Mouse (Mus musculus): ENCODE measurements around the gene Camkk2. TPM values are rescaled to one million over a fixed set of nuclear protein-coding genes. Genes with fewer than 3 reads are reported as not detected.

Camkk2 gene
- polyA plus RNA-seq, 1 experiment = 26.2 TPM

- H3K9ac ChIP-seq (ENCODE audit: low read depth, poor library complexity, severe bottlenecking) = no peak overlapping the region
- no peak for TF ChIP-seq EP300 (IDR thresholded peaks at IDR 0.05; ENCODE audit: insufficient read depth, low read depth, low read length)
- TF ChIP-seq POLR2A (IDR thresholded peaks at IDR 0.05; ENCODE audit: insufficient read depth, low read length) = no peak
- TF ChIP-seq CTCF (IDR thresholded peaks at IDR 0.05; ENCODE audit: low read depth, low read length) = no peak
- H3K36me3 ChIP-seq (ENCODE audit: control insufficient read depth, insufficient read depth, low read length, poor library complexity, severe bottlenecking) = no peaks in the 10 kb centered on the region
- H3K9me3 ChIP-seq (replicated peaks; ENCODE audit: control insufficient read depth, insufficient read depth, low read length, poor library complexity, severe bottlenecking) = no peaks in the 10 kb centered on the region
- H3K4me1 ChIP-seq (ENCODE audit: control insufficient read depth, insufficient read depth, low read length) = no peaks in the 10 kb centered on the region
- no peak overlapping the region for H3K27ac ChIP-seq (ENCODE audit: insufficient read depth, low read length)
- H3K27me3 ChIP-seq (ENCODE audit: control insufficient read depth, insufficient read depth, low read length, poor library complexity, severe bottlenecking) = no peaks in the 10 kb centered on the region
- no peak overlapping the region for H3K4me3 ChIP-seq (ENCODE audit: low read depth, low read length)
These were observed 74.6 kb downstream of the Camkk2 start for GRCm38 (mm10) chr5:122704571-122704970.

- no peaks in the 10 kb centered on the region for H3K4me1 ChIP-seq (ENCODE audit: control insufficient read depth, insufficient read depth, low read length)
- no peak overlapping the region for H3K9ac ChIP-seq (ENCODE audit: low read depth, poor library complexity, severe bottlenecking)
- H3K4me3 ChIP-seq (ENCODE audit: low read depth, low read length) = no peak overlapping the region
- no peak for TF ChIP-seq POLR2A (IDR thresholded peaks at IDR 0.05; ENCODE audit: insufficient read depth, low read length)
- TF ChIP-seq CTCF (IDR thresholded peaks at IDR 0.05; ENCODE audit: low read depth, low read length) = no peak
- TF ChIP-seq EP300 (IDR thresholded peaks at IDR 0.05; ENCODE audit: insufficient read depth, low read depth, low read length) = no peak
- H3K27ac ChIP-seq (ENCODE audit: insufficient read depth, low read length) = no peak overlapping the region
- no peaks in the 10 kb centered on the region for H3K27me3 ChIP-seq (ENCODE audit: control insufficient read depth, insufficient read depth, low read length, poor library complexity, severe bottlenecking)
- no peaks in the 10 kb centered on the region for H3K9me3 ChIP-seq (replicated peaks; ENCODE audit: control insufficient read depth, insufficient read depth, low read length, poor library complexity, severe bottlenecking)
- no peaks in the 10 kb centered on the region for H3K36me3 ChIP-seq (ENCODE audit: control insufficient read depth, insufficient read depth, low read length, poor library complexity, severe bottlenecking)
These were observed 75.6 kb downstream of the Camkk2 start for GRCm38 (mm10) chr5:122703574-122703973.

GRCm38 (mm10) chr5:122702156-122702555, 77.1 kb downstream of the Camkk2 start:
- no peak for TF ChIP-seq EP300 (IDR thresholded peaks at IDR 0.05; ENCODE audit: insufficient read depth, low read depth, low read length)
- TF ChIP-seq POLR2A (IDR thresholded peaks at IDR 0.05; ENCODE audit: insufficient read depth, low read length) = no peak
- TF ChIP-seq CTCF (IDR thresholded peaks at IDR 0.05; ENCODE audit: low read depth, low read length) = no peak

GRCm38 (mm10) chr5:122700837-122701212, 78.4 kb downstream of the Camkk2 start:
- Histone ChIP-seq H3K4me1 (ENCODE audit: control insufficient read depth, insufficient read depth, low read length) (no peaks in the 10 kb centered on the region), H3K36me3 (ENCODE audit: control insufficient read depth, insufficient read depth, low read length, poor library complexity, severe bottlenecking) (no peaks in the 10 kb centered on the region), H3K9ac (ENCODE audit: low read depth, poor library complexity, severe bottlenecking) (no peak overlapping the region), H3K4me3 (ENCODE audit: low read depth, low read length) (no peak overlapping the region), H3K27ac (ENCODE audit: insufficient read depth, low read length) (no peak overlapping the region), H3K27me3 (ENCODE audit: control insufficient read depth, insufficient read depth, low read length, poor library complexity, severe bottlenecking) (no peaks in the 10 kb centered on the region), H3K9me3 (replicated peaks; ENCODE audit: control insufficient read depth, insufficient read depth, low read length, poor library complexity, severe bottlenecking) (no peaks in the 10 kb centered on the region)
- TF ChIP-seq POLR2A (IDR thresholded peaks at IDR 0.05; ENCODE audit: insufficient read depth, low read length) (no peak), CTCF (IDR thresholded peaks at IDR 0.05; ENCODE audit: low read depth, low read length) (no peak), EP300 (IDR thresholded peaks at IDR 0.05; ENCODE audit: insufficient read depth, low read depth, low read length) (no peak)

More at GRCm38 (mm10) chr5:122702156-122702555, 77.1 kb downstream of the Camkk2 start:
- Histone ChIP-seq H3K27me3 (ENCODE audit: control insufficient read depth, insufficient read depth, low read length, poor library complexity, severe bottlenecking) (no peaks in the 10 kb centered on the region), H3K4me3 (ENCODE audit: low read depth, low read length) (no peak overlapping the region), H3K9me3 (replicated peaks; ENCODE audit: control insufficient read depth, insufficient read depth, low read length, poor library complexity, severe bottlenecking) (no peaks in the 10 kb centered on the region), H3K27ac (ENCODE audit: insufficient read depth, low read length) (no peak overlapping the region), H3K36me3 (ENCODE audit: control insufficient read depth, insufficient read depth, low read length, poor library complexity, severe bottlenecking) (no peaks in the 10 kb centered on the region), H3K9ac (ENCODE audit: low read depth, poor library complexity, severe bottlenecking) (no peak overlapping the region), H3K4me1 (ENCODE audit: control insufficient read depth, insufficient read depth, low read length) (no peaks in the 10 kb centered on the region)

GRCm38 (mm10) chr5:122700109-122700836, 78.9 kb downstream of the Camkk2 start:
- Histone ChIP-seq H3K27ac (ENCODE audit: insufficient read depth, low read length) (no peak overlapping the region), H3K4me1 (ENCODE audit: control insufficient read depth, insufficient read depth, low read length) (no peaks in the 10 kb centered on the region)
- TF ChIP-seq EP300 (IDR thresholded peaks at IDR 0.05; ENCODE audit: insufficient read depth, low read depth, low read length) (no peak), CTCF (IDR thresholded peaks at IDR 0.05; ENCODE audit: low read depth, low read length) (no peak), POLR2A (IDR thresholded peaks at IDR 0.05; ENCODE audit: insufficient read depth, low read length) (no peak)

GRCm38 (mm10) chr5:122698701-122699060, 80.5 kb downstream of the Camkk2 start:
- no peak overlapping the region for H3K27ac ChIP-seq (ENCODE audit: insufficient read depth, low read length)
- no peaks in the 10 kb centered on the region for H3K4me1 ChIP-seq (ENCODE audit: control insufficient read depth, insufficient read depth, low read length)
- no peaks in the 10 kb centered on the region for H3K36me3 ChIP-seq (ENCODE audit: control insufficient read depth, insufficient read depth, low read length, poor library complexity, severe bottlenecking)
- TF ChIP-seq EP300 (IDR thresholded peaks at IDR 0.05; ENCODE audit: insufficient read depth, low read depth, low read length) = no peak
- no peak for TF ChIP-seq CTCF (IDR thresholded peaks at IDR 0.05; ENCODE audit: low read depth, low read length)
- no peak for TF ChIP-seq POLR2A (IDR thresholded peaks at IDR 0.05; ENCODE audit: insufficient read depth, low read length)
- H3K4me3 ChIP-seq (ENCODE audit: low read depth, low read length) = no peak overlapping the region
- H3K9me3 ChIP-seq (replicated peaks; ENCODE audit: control insufficient read depth, insufficient read depth, low read length, poor library complexity, severe bottlenecking) = no peaks in the 10 kb centered on the region
- no peak overlapping the region for H3K9ac ChIP-seq (ENCODE audit: low read depth, poor library complexity, severe bottlenecking)
- no peaks in the 10 kb centered on the region for H3K27me3 ChIP-seq (ENCODE audit: control insufficient read depth, insufficient read depth, low read length, poor library complexity, severe bottlenecking)

More at GRCm38 (mm10) chr5:122700109-122700836, 78.9 kb downstream of the Camkk2 start:
- Histone ChIP-seq H3K9ac (ENCODE audit: low read depth, poor library complexity, severe bottlenecking) (no peak overlapping the region), H3K4me3 (ENCODE audit: low read depth, low read length) (no peak overlapping the region), H3K9me3 (replicated peaks; ENCODE audit: control insufficient read depth, insufficient read depth, low read length, poor library complexity, severe bottlenecking) (no peaks in the 10 kb centered on the region), H3K36me3 (ENCODE audit: control insufficient read depth, insufficient read depth, low read length, poor library complexity, severe bottlenecking) (no peaks in the 10 kb centered on the region), H3K27me3 (ENCODE audit: control insufficient read depth, insufficient read depth, low read length, poor library complexity, severe bottlenecking) (no peaks in the 10 kb centered on the region)
